Comparison of ENCODE assay signal across 8 mouse cellular contexts in the genomic region with DNA sequence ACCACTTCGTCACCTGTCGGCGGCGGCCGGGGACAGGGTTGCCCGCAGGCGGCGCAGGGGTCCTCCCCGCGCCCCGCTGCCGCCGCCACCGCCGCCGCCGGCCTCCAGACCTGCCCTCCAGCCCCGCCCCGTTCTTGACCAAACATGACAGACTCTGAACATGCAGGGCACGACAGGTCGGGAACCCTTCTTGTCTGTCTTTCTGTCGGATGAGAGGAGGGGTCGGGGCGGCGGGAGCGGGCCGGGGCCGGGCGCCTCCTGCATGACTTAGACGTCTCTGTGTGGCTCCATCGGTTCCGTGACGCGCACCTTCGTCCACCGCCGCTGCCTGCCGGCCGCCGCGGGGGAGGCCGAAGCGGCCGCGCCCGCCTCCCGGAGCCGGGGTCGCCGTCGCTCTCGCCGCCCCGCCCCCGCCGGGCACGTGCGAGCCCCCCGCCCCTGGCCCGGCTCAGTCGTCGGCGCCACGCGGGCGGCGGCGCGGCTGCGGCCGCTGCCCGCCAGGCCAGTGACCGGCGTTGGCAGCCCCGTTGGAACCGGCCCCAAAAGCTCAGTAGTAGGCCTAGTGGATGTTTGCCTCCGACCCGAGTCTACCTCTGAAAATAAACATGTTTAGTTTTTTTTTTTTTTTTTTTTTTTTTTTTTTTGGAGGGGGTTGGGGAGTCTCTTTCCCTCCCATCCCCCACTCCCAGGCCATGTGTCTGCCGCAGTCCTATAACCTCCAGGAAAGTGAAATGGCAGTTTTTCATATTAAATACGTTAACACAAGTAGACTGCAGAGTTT. TPM values are rescaled to one million over a fixed set of nuclear protein-coding genes. Genes with fewer than 3 reads are reported as not detected.
A peak's percentile ranks its signal among the peaks of the same experiment; 100 is the strongest.
DNase-seq lines count a peak whose midpoint lies in the region; ATAC-seq and TF ChIP-seq lines count a peak whose summit lies in the region.

A gene (minus strand): TSS at position 65 of the 781 bp plus-strand sequence.

- no peaks in the 10 kb centered on the region for H3K27me3 ChIP-seq in hindbrain, postnatal 0 days (ENCODE audit: insufficient read depth, low read length)

- under 1% methylated on average over 72 of the region's 80 CpGs for WGBS in hindbrain, postnatal 0 days

- no peaks in the 10 kb centered on the region for H3K36me3 ChIP-seq in hindbrain, postnatal 0 days (ENCODE audit: insufficient read depth, low read length)

- peak within 1 kb of the TSS; percentile 100 for H3K27ac ChIP-seq in gastrocnemius, adult 2 months
- H3K27ac ChIP-seq in hindbrain, postnatal 0 days = peak within 1 kb of the TSS; percentile 100

- H3K9me3 ChIP-seq in hindbrain, postnatal 0 days (ENCODE audit: low read length) = no peaks in the 10 kb centered on the region

- TF ChIP-seq CTCF in gastrocnemius, adult 2 months (IDR thresholded peaks at IDR 0.05) = no peak
- no peak for TF ChIP-seq CTCF in hindbrain, postnatal 0 days (IDR thresholded peaks at IDR 0.05; ENCODE audit: low read depth)

- intact Hi-C loops in gastrocnemius, adult 2 months (cut with DNase I) = loop anchor here (1.0 kb wide), 1 partner anchor 25 kb away; no protein-coding TSS in a partner anchor
- intact Hi-C loops in left cerebral cortex, postnatal 10 days (cut with DNase I) = no loop called here

- peak within 1 kb of the TSS; percentile 100 for H3K9ac ChIP-seq in hindbrain, postnatal 0 days (replicated peaks; ENCODE audit: low read length)

- DNase-seq in WW6 (ENCODE audit: low read depth, low spot score) = peak; percentile 42
- DNase-seq in cerebellum, postnatal 4 days (ENCODE audit: low spot score in 2 of 2) = peak; percentile 48 to 80
- peak; percentile 88 for DNase-seq in gastrocnemius, adult 2 months
- DNase-seq in hindbrain, postnatal 0 days (ENCODE audit: low spot score) = peak; percentile 86
- peak; percentile 61 to 89 for DNase-seq in left cerebral cortex, postnatal 10 days (ENCODE audit: extremely low spot score in 1 of 2, low spot score in 2 of 2)
- DNase-seq in right cerebral cortex, postnatal 10 days (ENCODE audit: low spot score in 2 of 2) = peak; percentile 79 to 84
- peak; percentile 72 for DNase-seq in urinary bladder, postnatal 25 days (ENCODE audit: low spot score)

- peak; percentile 72 for ATAC-seq in hindbrain, postnatal 0 days
- ATAC-seq in megakaryocyte progenitor cell, adult 5-6 weeks (replicated peaks; ENCODE audit: poor library complexity) = peak; percentile 38

- 0 out of 2 replicates have a peak, but pooled peaks cover 2% of the 10 kb centered on the region for H3K4me1 ChIP-seq in hindbrain, postnatal 0 days (ENCODE audit: insufficient read depth, low read length)

- peak within 1 kb of the TSS; percentile 62 for H3K4me2 ChIP-seq in hindbrain, postnatal 0 days (ENCODE audit: low read depth, low read length)

- H3K4me3 ChIP-seq in gastrocnemius, adult 2 months = peak within 1 kb of the TSS; percentile 86
- peak within 1 kb of the TSS; percentile 95 for H3K4me3 ChIP-seq in hindbrain, postnatal 0 days (ENCODE audit: low read length)

RNA-seq across cellular contexts. Expression of the gene that starts here (rescaled TPM):
- 10 to 100 TPM; 12.6 to 13.9 TPM for total RNA-seq in gastrocnemius, adult 2 months (2021)
- 22.2 and 33.4 TPM in 2 replicates for total RNA-seq in hindbrain, postnatal 0 days (2014; rRNA removed)
- polyA plus RNA-seq in hindbrain, postnatal 0 days (2015; fragmentation: Nextera tagmentation; extraction: Ambion mirVana) = 19.8 and 22.0 TPM in 2 replicates
- total RNA-seq in left cerebral cortex, postnatal 10 days (2021) = 10 to 100 TPM in 1 of 2 experiments, 1 to 10 TPM in 1; 8.7 to 11.8 TPM
- 8.0 and 9.8 TPM in 2 replicates for total RNA-seq in megakaryocyte progenitor cell, adult 5-6 weeks (2015)
- 5.0 and 5.5 TPM in 2 replicates for total RNA-seq in megakaryocyte progenitor cell, adult 5-6 weeks (2017)

Comparison
In these comparisons a context has a peak if more than half of its experiments do, and no peak if none do; other contexts are left out.
1. Peak in every context shown above with its lines: DNase-seq, ATAC-seq, H3K4me3 ChIP-seq and H3K27ac ChIP-seq.